20 mouse cellular contexts compared by ENCODE assay signal in the genomic region with DNA sequence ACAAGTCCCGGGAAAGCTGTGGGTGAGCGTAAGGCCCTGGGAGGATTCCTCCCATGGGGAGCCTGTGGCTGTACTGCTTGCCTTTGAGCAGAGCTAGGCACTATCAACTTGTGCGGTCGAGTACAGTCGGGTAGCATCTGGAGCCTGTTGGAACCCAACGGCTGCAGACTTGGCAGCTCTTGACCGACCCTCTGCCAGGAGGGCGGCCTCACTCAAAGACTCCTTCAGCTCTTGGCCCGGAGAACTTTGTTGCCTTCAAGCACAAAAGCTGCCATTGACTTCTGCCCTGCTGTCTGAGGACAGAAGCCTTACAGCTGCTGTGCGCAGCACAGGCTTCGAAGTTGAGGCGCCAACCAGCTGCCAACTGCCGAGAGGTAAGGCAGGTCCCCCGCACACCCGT. TPM values are rescaled to one million over a fixed set of nuclear protein-coding genes. Genes with fewer than 3 reads are reported as not detected.
DNase-seq lines count a peak whose midpoint lies in the region; ATAC-seq and TF ChIP-seq lines count a peak whose summit lies in the region.
"Had no signal": no experiment of that assay in that cellular context is flagged by ENCODE, and none has a peak within 500 bp of the region (broad histone marks: within the 10 kb centered on the region; RNA-seq: fewer than 3 reads in every experiment).

No protein-coding gene starts in this region.

- intact Hi-C loops in heart, adult 2 months (cut with DNase I) = no loop called here
- intact Hi-C loops in heart, postnatal 10 days (cut with DNase I) = no loop called here
- intact Hi-C loops in left cerebral cortex, adult 2 months (cut with DNase I) = no loop called here

- TF ChIP-seq CTCF in heart, adult 2 months (IDR thresholded peaks at IDR 0.05) = no peak
- no peak for TF ChIP-seq CTCF in kidney, postnatal 0 days (IDR thresholded peaks at IDR 0.05; ENCODE audit: low read depth)
- no peak for TF ChIP-seq CTCF in lung, postnatal 0 days (IDR thresholded peaks at IDR 0.05)
- no peak for TF ChIP-seq CTCF in left cerebral cortex, adult 2 months (IDR thresholded peaks at IDR 0.05)

- no peak for ATAC-seq in heart, embryonic 11.5 days (replicated peaks; ENCODE audit: insufficient number of reproducible peaks, low FRiP score, low TSS enrichment)
- no peak for ATAC-seq in kidney, postnatal 0 days (replicated peaks; ENCODE audit: low FRiP score, low read depth)
- ATAC-seq in lung, postnatal 0 days = peak; percentile 78
- ATAC-seq: intestine, embryonic 16.5 days had no signal

- no peak overlapping the region for H3K4me2 ChIP-seq in heart, embryonic 11.5 days
- H3K4me2 ChIP-seq in kidney, postnatal 0 days (ENCODE audit: low read length) = no peak overlapping the region
- no peak overlapping the region for H3K4me2 ChIP-seq in lung, postnatal 0 days (replicated peaks; ENCODE audit: low read depth, low read length)
- H3K4me2 ChIP-seq: forebrain, embryonic 12.5 days; hindbrain, embryonic 12.5 days; limb, embryonic 12.5 days; liver, embryonic 15.5 days had no signal

- H3K79me2 ChIP-seq in heart, adult 2 months (replicated peaks; ENCODE audit: control insufficient read depth, insufficient read depth, low read length) = no peaks in the 10 kb centered on the region

- whole genome bisulfite sequencing in heart, adult 2 months = 66% methylated on average over 15 of the region's 15 CpGs
- WGBS in heart, embryonic 11.5 days (ENCODE audit: insufficient replicate concordance) = 79% methylated on average over 15 of the region's 15 CpGs
- 73% methylated on average over 15 of the region's 15 CpGs for WGBS in kidney, postnatal 0 days
- WGBS in lung, postnatal 0 days = 56% methylated on average over 15 of the region's 15 CpGs

- H3K4me3 ChIP-seq in heart, adult 2 months = no peak overlapping the region
- no peak overlapping the region for H3K4me3 ChIP-seq in heart, embryonic 11.5 days (ENCODE audit: low read depth, low read length)
- no peak overlapping the region for H3K4me3 ChIP-seq in kidney, postnatal 0 days (replicated peaks; ENCODE audit: low read depth, low read length)
- H3K4me3 ChIP-seq in lung, postnatal 0 days (ENCODE audit: low read depth, low read length) = no peak overlapping the region
- no peak overlapping the region for H3K4me3 ChIP-seq in left cerebral cortex, adult 2 months
- H3K4me3 ChIP-seq: forebrain, embryonic 12.5 days; hindbrain, embryonic 12.5 days; limb, embryonic 12.5 days; liver, embryonic 15.5 days had no signal

- H3K9ac ChIP-seq in heart, adult 2 months (ENCODE audit: low read depth, low read length) = no peak overlapping the region
- H3K9ac ChIP-seq in heart, embryonic 11.5 days (ENCODE audit: low read depth, low read length) = no peak overlapping the region
- H3K9ac ChIP-seq in kidney, postnatal 0 days (ENCODE audit: low read depth, low read length) = no peak overlapping the region
- no peak overlapping the region for H3K9ac ChIP-seq in lung, postnatal 0 days (replicated peaks; ENCODE audit: low read depth)
- H3K9ac ChIP-seq: forebrain, embryonic 12.5 days; hindbrain, embryonic 12.5 days; limb, embryonic 12.5 days; liver, embryonic 15.5 days had no signal

- no peak overlapping the region for H3K27ac ChIP-seq in heart, adult 2 months
- no peak overlapping the region for H3K27ac ChIP-seq in heart, embryonic 11.5 days (ENCODE audit: low read depth, low read length)
- H3K27ac ChIP-seq in kidney, postnatal 0 days = peak overlapping the region; percentile 54
- H3K27ac ChIP-seq in lung, postnatal 0 days (ENCODE audit: low read length) = no peak overlapping the region
- H3K27ac ChIP-seq in left cerebral cortex, adult 2 months = no peak overlapping the region
- H3K27ac ChIP-seq: forebrain, embryonic 12.5 days; hindbrain, embryonic 12.5 days; limb, embryonic 12.5 days; liver, embryonic 15.5 days; stomach, postnatal 0 days had no signal

- no peak for TF ChIP-seq POLR2A in heart, adult 2 months (IDR thresholded peaks at IDR 0.05; ENCODE audit: insufficient read depth, low read depth, low read length)

- DNase-seq in heart, adult 2 months = peak; percentile 61 to 66
- DNase-seq in heart, postnatal 10 days = peak; percentile 76 to 77
- peak; percentile 22 for DNase-seq in kidney, postnatal 0 days (ENCODE audit: low spot score)
- DNase-seq in lung, postnatal 0 days (ENCODE audit: low spot score) = peak; percentile 77
- DNase-seq in right cerebral cortex, postnatal 4 days = no peak
- DNase-seq in adrenal gland, adult (ENCODE audit: inconsistent age in 2 of 2, low spot score in 1 of 2) = no peak
- no peak for DNase-seq in left cerebral cortex, adult 2 months (ENCODE audit: extremely low spot score in 1 of 2, low spot score in 2 of 2)
- DNase-seq: embryo, embryonic 11 days; layer of hippocampus, postnatal 36 days; right cerebral cortex, adult 18-20 months; thymus, postnatal 4 days had no signal

- no peaks in the 10 kb centered on the region for H3K4me1 ChIP-seq in heart, adult 2 months (ENCODE audit: control insufficient read depth, insufficient read depth, low read length)
- no peaks in the 10 kb centered on the region for H3K4me1 ChIP-seq in heart, embryonic 11.5 days (ENCODE audit: control insufficient read depth, insufficient read depth, low read length)
- peaks cover 5% of the 10 kb centered on the region; the same call in 1 of the 2 replicates for H3K4me1 ChIP-seq in kidney, postnatal 0 days (replicated peaks; ENCODE audit: insufficient read depth, low read length)
- H3K4me1 ChIP-seq in lung, postnatal 0 days (ENCODE audit: insufficient read depth, low read depth, low read length) = no peaks in the 10 kb centered on the region; the same call in 1 of the 2 replicates
- H3K4me1 ChIP-seq: forebrain, embryonic 12.5 days; liver, embryonic 15.5 days had no signal

- no peaks in the 10 kb centered on the region; the same call in 1 of the 2 replicates for H3K27me3 ChIP-seq in heart, adult 2 months (ENCODE audit: control insufficient read depth, insufficient read depth, low read length)
- H3K27me3 ChIP-seq in heart, embryonic 11.5 days (ENCODE audit: control insufficient read depth, insufficient read depth, low read length) = peaks cover 3% of the 10 kb centered on the region; the same call in 1 of the 2 replicates
- H3K27me3 ChIP-seq in kidney, postnatal 0 days (ENCODE audit: insufficient read depth, low read length) = no peaks in the 10 kb centered on the region
- H3K27me3 ChIP-seq in lung, postnatal 0 days (replicated peaks; ENCODE audit: insufficient read depth, low read length) = no peaks in the 10 kb centered on the region
- H3K27me3 ChIP-seq: hindbrain, embryonic 12.5 days; liver, embryonic 15.5 days had no signal

- no peaks in the 10 kb centered on the region for H3K9me3 ChIP-seq in heart, embryonic 11.5 days (replicated peaks; ENCODE audit: control insufficient read depth, low read length)
- no peaks in the 10 kb centered on the region for H3K9me3 ChIP-seq in kidney, postnatal 0 days (replicated peaks; ENCODE audit: low read length)
- no peaks in the 10 kb centered on the region for H3K9me3 ChIP-seq in lung, postnatal 0 days (ENCODE audit: low read length)
- H3K9me3 ChIP-seq: forebrain, embryonic 12.5 days; hindbrain, embryonic 12.5 days; limb, embryonic 12.5 days; liver, embryonic 15.5 days had no signal

- H3K36me3 ChIP-seq in heart, adult 2 months (ENCODE audit: control insufficient read depth, insufficient read depth, low read length) = no peaks in the 10 kb centered on the region
- no peaks in the 10 kb centered on the region for H3K36me3 ChIP-seq in heart, embryonic 11.5 days (ENCODE audit: control insufficient read depth, insufficient read depth, low read length)
- H3K36me3 ChIP-seq in kidney, postnatal 0 days (ENCODE audit: insufficient read depth, low read length) = no peaks in the 10 kb centered on the region
- no peaks in the 10 kb centered on the region for H3K36me3 ChIP-seq in lung, postnatal 0 days (ENCODE audit: insufficient read depth, low read length)
- H3K36me3 ChIP-seq: forebrain, embryonic 12.5 days; hindbrain, embryonic 12.5 days; limb, embryonic 12.5 days; liver, embryonic 15.5 days had no signal

- TF ChIP-seq EP300 in heart, adult 2 months (IDR thresholded peaks at IDR 0.05; ENCODE audit: insufficient read depth, low read depth, low read length) = no peak
- TF ChIP-seq EP300 in lung, postnatal 0 days (IDR thresholded peaks at IDR 0.05) = 0 out of 2 replicates have a peak, but pooled peaks have one; percentile 10

RNA-seq across cellular contexts. Expression of a gene that starts 15.3 kb away (rescaled TPM):
- not detected for total RNA-seq in heart, adult 2 months (2021)
- 0.41 TPM in 1 of 2 replicates, not detected in the other for polyA plus RNA-seq in heart, adult 2 months (2012; rRNA removed)
- polyA plus RNA-seq in heart, embryonic 11.5 days (2014; fragmentation: Nextera tagmentation; extraction: Ambion mirVana) = 0.24 TPM in 1 of 2 replicates, not detected in the other
- not detected for total RNA-seq in heart, postnatal 10 days (2021)
- not detected in 2 replicates for polyA plus RNA-seq in kidney, postnatal 0 days (2015; fragmentation: Nextera tagmentation; extraction: Ambion mirVana)
- not detected in 2 replicates for polyA plus RNA-seq in lung, postnatal 0 days (2015; fragmentation: Nextera tagmentation; extraction: Ambion mirVana)
- total RNA-seq in left cerebral cortex, adult 2 months (2021) = not detected
- total RNA-seq: layer of hippocampus, postnatal 36 days had no signal
- polyA plus RNA-seq: forebrain, embryonic 12.5 days; hindbrain, embryonic 12.5 days; intestine, embryonic 16.5 days; limb, embryonic 12.5 days; liver, embryonic 15.5 days; neural tube, embryonic 14.5 days; spleen, adult 2 months; stomach, postnatal 0 days had no signal

RNA-seq across cellular contexts. Expression of a gene that starts 49.8 kb away (rescaled TPM):
- total RNA-seq in heart, adult 2 months (2021) = 100 to 1,000 TPM in 1 of 2 experiments, 10 to 100 TPM in 1; 96.7 to 124 TPM
- 74.4 and 106 TPM in 2 replicates for polyA plus RNA-seq in heart, adult 2 months (2012; rRNA removed)
- 9.5 and 9.7 TPM in 2 replicates for polyA plus RNA-seq in heart, embryonic 11.5 days (2014; fragmentation: Nextera tagmentation; extraction: Ambion mirVana)
- total RNA-seq in heart, postnatal 10 days (2021) = 10 to 100 TPM; 30.2 to 51.0 TPM
- 13.4 and 14.9 TPM in 2 replicates for polyA plus RNA-seq in kidney, postnatal 0 days (2015; fragmentation: Nextera tagmentation; extraction: Ambion mirVana)
- polyA plus RNA-seq in lung, postnatal 0 days (2015; fragmentation: Nextera tagmentation; extraction: Ambion mirVana) = 12.1 and 13.9 TPM in 2 replicates
- total RNA-seq in left cerebral cortex, adult 2 months (2021) = 100 to 1,000 TPM in 1 of 2 experiments, 10 to 100 TPM in 1; 97.8 to 104 TPM

Comparison
In these comparisons a context has a peak if more than half of its experiments do, and no peak if none do; other contexts are left out.
1. DNase-seq: peak in heart, adult 2 months (2 of 2), heart, postnatal 10 days (2 of 2), kidney, postnatal 0 days (single experiment) and lung, postnatal 0 days (single experiment); none in right cerebral cortex, postnatal 4 days (single experiment), adrenal gland, adult (0 of 2) and left cerebral cortex, adult 2 months (0 of 2).